Mouse (Mus musculus): Measurements from ENCODE around the gene Mroh2a.

Gene Mroh2a

DNA sequence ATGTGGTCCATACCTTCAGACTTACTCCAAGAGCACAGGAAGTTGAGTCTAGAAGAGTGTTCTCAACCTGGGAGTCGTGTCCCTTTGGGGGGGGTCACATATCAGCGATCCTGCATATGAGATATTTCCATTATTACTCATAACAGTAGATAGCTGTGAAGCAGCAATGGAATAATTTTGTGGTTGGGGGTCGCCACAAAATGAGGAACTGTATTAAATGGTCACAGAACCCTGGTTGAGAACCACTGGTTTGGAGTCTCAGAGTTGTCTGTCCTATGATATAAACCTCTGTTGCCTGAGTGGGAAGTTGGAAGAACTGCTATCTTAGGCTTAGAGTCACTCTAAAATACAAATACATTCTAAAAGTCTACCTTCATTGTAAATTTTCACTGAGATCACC, 83.1 kb downstream of the Mroh2a start:
- in situ Hi-C loops (cut with MboI, MseI): no loop called here

DNA sequence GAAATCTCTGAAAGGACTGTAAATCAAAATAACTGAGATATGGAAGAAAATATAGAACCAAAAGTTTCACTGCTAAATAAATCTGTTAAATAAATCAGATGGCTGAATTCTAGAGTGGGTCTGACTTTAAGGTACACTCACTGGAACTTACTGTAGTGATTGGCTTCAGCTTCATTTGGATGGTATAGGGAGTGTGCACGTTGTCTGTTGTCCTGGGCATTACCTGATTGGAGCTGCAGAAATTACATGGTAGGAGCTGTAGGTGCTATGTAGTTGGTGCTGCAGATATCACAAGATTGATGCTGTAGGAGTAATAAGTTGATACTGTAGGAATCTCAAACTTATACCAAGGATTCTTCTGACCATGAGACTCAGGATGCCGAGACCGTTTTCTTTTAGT, 83.6 kb downstream of the Mroh2a start:
- in situ Hi-C loops (cut with MboI, MseI): no loop called here

Data from regulatory T cell (primary cell).